Mouse (Mus musculus) retina, postnatal 7 days (tissue): ENCODE measurements at regions not wholly inside any gene's neighbourhood (a gene's known extent, or its start where the extent isn't known, plus 50 kb on each side); places are given as distances from the start of the nearest gene placed in this dataset.
A peak's percentile ranks its signal among the peaks of the same experiment; 100 is the strongest.

Experiments
- DNase-seq: peaks from one replicate; pipeline ENCODE4 v3.0.0-alpha.2; 2012; ENCODE audit warnings: low read depth, low spot score

DNA sequence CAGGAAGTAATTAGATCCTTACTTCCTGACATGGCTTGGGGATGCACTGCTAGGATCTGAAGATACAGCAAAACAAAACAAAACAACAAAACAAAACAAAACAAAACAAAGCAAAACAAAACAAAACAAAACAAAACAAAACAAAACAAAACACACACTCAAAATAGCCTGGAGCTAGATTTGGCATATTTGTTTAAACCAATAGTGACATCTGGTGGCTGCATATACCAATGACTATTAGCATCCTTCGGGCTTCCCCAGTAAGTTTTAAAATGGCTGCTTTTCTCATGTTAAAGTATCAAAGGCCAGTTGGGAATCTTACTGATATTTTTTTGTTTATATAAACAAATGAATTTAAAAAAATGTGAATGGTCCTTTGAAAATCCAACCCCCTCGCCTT is 52.9 kb upstream of the Ica1 start:
- DNase-seq, result peak; percentile 19

DNA sequence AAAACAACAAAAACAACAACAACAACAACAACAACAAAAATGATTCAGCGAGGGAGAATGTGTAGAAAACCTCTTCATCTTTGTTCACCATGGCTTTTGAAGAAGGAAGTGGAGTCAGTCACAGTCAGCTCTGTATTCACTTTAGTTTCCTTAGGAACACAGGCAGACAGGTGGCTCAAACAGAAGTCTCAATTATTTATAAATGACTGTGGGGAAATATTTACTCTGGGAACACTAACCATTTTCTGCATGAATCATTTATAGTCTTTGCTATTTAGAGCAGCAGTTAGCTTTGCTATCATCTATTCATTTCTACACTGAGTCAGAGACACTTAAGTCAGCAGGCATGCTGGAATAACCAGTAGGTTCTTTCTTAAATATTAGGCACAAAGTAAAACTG is 54.6 kb upstream of the Ica1 start:
- no peak for DNase-seq

DNA sequence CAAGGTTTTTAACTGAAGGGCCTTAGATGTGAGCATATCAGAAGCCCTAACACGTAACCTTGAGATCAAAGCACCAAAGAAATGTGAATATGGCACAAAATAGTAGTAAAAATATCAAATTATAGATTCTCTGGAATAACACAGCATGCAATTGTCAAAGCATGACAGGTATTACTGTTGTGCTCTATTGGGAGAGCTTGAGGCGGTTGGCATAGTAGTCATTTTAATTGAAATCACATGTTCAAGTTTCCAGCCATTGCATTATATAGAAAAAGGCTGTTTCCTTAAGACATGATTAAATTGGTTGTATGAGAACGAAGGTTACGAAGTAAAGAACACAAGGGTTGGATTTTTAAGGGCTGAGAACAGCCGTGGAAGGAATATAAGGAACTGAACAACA is 75.4 kb upstream of the Ica1 start:
- no peak for DNase-seq

DNA sequence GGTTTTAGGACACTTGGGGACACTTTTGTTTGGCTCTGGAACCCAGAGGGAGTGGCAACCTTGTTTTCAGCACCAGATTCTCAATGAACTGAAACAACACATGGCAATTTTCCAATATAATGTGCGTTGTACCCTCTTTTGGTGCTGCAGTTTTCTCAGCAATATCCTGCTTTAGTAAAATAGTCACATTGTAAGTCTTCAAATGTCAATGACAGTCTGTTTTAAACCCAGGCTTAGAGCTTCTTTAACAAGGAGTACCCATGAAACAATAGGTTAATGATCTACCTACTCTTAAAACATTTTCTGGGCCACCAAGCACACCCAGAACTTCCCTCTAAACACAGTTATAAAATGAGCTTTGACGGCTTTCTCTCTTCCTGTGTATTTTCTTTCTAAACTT is 82.3 kb upstream of the Ica1 start:
- no peak for DNase-seq

DNA sequence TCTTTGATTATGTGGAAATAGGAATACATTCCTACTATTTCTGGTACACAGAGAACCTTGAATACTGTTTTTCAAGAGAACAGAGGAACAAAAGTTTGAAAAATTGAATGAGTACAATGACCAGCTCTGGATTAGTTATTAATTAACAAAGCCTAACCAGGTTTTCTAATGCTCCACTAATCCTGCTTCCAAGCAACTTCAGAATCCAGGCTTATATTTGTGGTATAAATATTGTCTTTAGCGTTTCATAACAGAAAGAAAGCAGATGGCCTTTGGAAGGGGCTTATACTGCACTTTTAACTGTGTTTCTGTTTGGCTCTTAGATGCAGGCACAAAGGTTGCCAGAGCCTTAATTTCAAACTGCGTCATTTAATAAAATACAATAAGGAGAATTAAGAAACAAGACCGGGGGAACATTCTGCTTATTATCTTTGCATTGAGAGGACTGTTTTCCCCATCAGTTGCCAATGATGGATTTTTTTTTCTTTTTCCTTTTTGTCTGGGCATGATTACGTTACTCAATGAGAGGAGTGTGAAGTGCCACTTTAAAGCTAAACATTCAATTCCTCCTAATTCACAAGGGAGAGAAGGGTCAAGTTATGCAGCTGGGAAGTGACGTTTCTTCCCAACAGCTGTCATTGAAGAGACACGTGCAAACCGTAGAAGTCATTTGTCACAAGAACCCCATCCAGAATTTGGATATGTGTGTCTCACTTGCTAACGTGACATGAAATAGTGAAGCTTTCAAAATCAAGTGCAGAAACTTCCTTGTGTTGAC is 84.2 kb upstream of the Nxph1 start:
- DNase-seq, result no peak

DNA sequence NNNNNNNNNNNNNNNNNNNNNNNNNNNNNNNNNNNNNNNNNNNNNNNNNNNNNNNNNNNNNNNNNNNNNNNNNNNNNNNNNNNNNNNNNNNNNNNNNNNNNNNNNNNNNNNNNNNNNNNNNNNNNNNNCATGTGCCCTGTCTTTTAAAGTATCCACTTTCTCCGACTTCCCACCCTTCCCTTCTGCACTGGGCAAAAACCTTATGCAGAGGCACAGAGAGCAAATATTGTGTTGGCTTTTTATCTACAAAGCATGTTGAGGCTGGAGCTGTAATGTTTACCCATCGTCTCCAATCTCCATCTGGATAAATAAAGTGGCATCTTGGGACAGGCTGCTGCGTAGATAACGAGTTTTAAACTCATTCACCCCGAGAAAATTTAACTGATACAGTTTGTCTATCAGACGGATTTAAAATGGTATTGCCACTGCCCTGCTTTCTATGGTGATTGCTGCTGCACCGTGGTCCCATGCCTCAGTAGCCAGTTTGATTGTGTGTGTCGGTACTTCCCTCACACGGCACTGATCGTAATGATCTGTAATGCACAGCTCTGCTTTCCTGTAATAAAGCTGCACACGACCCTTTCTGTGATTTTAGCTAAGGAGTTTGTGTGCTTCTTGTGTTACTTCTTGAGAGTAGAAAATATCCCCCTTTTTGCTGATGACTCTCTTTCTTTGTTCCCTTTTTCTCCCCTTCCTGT is 70.7 kb upstream of the Nxph1 start:
- no peak for DNase-seq

DNA sequence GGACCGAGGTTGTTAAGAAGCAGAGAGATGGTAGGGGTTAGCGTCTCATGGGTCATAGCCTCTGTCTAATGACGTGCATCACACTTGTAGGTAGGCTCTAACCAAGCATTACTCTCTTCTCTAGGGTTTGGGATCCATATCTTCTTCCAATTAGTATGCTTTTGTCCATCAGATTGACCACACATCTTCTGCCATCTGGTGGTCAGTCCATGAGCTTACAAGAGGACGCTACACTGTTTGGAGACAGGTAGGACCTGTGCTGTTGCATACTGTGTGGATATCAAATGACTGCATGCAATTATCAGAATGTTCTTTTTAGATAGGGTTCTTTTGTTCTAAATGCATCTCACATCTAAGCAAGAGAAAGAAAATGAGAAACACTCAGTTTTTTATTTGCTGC is 54.6 kb upstream of the Nxph1 start:
- no peak for DNase-seq

DNA sequence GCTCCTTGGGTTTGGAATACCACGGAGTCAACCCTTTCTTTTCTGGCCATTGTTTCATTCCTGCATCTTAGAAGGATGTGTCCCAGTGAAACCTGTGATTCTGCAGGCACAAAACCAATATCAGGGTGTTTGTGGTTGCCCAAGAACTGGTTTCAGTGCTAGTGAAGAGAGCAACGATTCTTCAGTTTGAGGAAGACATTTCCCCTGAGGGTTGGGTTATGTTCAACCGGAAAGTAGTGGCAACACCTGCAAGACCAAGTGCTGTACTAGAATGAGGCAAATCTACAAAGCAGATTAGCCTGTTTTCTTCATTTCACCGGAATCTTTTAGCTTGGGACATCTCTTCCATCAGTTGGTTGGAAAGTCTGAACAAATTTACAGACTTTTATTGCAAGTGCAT is 52.1 kb upstream of the Nxph1 start:
- DNase-seq, result no peak

DNA sequence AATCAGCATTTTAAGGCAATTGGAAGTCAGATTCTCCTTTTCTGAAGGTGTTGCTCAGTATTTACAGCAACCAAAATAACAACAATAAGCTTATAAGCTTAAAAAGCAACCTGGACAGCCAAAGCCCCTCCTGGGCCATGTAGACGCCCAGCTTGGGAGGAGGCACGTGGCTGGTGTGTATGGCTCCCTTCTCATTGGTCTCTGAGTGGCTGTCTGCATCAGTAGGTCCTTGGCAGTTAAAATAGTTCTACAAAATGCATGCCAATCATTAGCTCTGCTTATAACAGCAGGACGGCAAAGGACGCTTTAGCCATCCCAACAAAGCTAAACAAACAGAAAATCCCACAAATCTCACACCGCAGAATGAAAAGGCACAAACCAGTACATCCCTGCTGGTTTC is 51.4 kb upstream of the Nxph1 start:
- no peak for DNase-seq

DNA sequence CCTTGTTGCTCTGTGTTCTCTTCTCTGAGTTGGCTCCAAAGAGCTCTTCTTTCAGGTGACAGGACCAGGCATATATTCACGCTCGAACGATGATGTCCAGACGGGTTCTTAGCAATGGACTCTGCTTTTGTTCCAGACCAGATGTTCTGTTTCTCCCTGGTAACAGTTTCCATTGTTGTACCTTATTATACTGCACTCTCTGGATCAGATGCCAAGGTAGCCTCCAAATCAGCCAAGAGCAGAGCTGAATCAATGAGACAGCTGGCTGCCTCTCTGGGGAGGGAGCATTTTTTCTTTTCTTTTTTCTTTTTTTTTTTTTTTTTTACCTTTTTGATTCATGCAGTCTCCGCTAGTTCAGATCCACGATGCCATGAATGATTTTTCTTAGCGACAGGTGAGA is 50.9 kb upstream of the Nxph1 start:
- no peak for DNase-seq

DNA sequence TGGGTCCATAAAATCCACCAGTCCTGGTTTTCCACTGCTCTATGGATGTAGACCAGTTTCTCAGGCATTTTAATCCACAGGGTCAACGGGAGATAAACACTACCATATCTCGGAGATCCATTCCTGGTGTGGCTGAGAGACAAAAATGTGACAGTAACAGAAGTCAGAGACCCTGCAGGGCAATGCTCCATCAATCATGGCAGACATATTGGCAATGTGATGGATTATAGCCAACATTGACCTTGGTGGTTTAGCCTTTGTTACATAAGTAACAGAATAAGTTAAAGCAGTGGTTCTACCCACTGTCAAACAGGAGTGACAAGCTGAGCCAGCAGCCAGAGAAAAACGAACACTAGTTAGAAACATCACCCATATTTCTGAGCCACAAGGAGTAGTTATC is 50.0 kb upstream of the Nxph1 start:
- DNase-seq, result no peak
